Mouse (Mus musculus) embryonic facial prominence, embryonic 15.5 days (tissue): ENCODE results near the gene Tcf12. TPM values are rescaled to one million over a fixed set of nuclear protein-coding genes. Genes with fewer than 3 reads are reported as not detected.

Experiments
- ATAC-seq: fragments of 200-750 bp; cut with Nextera tagmentation; 2 replicates; pipeline ENCODE4 v1.8.0; 2017; ENCODE audit warnings: low read depth, moderate TSS enrichment; ENCODE audit not compliant: insufficient number of reproducible peaks, low FRiP score, low TSS enrichment
- H3K27ac ChIP-seq: fragments of 300-500 bp; sonication (generic); replicated peaks from 2 replicates; pipeline ENCODE4 v1.5.1; 2015; ENCODE audit warnings: mild to moderate bottlenecking, inconsistent platforms
- H3K27me3 ChIP-seq: fragments of 300-500 bp; sonication (generic); 2 replicates; pipeline ENCODE4 v1.6.1; 2015; ENCODE audit warnings: inconsistent platforms
- H3K36me3 ChIP-seq: fragments of 300-500 bp; sonication (generic); 2 replicates; pipeline ENCODE4 v1.6.1; 2015; ENCODE audit warnings: mild to moderate bottlenecking, inconsistent platforms
- H3K4me1 ChIP-seq: fragments of 300-500 bp; sonication (generic); 2 replicates; pipeline ENCODE4 v1.6.1; 2015; ENCODE audit warnings: inconsistent platforms
- H3K4me2 ChIP-seq: fragments of 300-500 bp; sonication (generic); replicated peaks from 2 replicates; pipeline ENCODE4 v1.6.1; 2015; ENCODE audit warnings: mild to moderate bottlenecking, inconsistent platforms
- H3K4me3 ChIP-seq: fragments of 300-500 bp; sonication (generic); replicated peaks from 2 replicates; pipeline ENCODE4 v1.5.1; 2015; ENCODE audit warnings: mild to moderate bottlenecking, inconsistent platforms
- H3K9ac ChIP-seq: fragments of 300-500 bp; sonication (generic); 2 replicates; pipeline ENCODE4 v1.6.1; 2015; ENCODE audit warnings: inconsistent platforms
- H3K9me3 ChIP-seq: fragments of 300-500 bp; sonication (generic); replicated peaks from 2 replicates; pipeline ENCODE4 v1.6.1; 2016; ENCODE audit warnings: inconsistent platforms
- WGBS: fragments of 180-500 bp; shearing (Covaris S2); methylation state at CpG from one replicate; pipeline ENCODE4 v1.1.7; 2015; 5-methylcytosine and 5-hydroxymethylcytosine counted together
- polyA plus RNA-seq: library from polyadenylated mRNA; unstranded; fragments of >200 nt; fragmentation: Nextera tagmentation; extraction: Ambion mirVana; gene quantifications from 2 replicates; pipeline ENCODE4 v1.2.1, GENCODE M21; 2015

The Tcf12 gene
- 104 and 112 TPM in 2 replicates for polyA plus RNA-seq

DNA sequence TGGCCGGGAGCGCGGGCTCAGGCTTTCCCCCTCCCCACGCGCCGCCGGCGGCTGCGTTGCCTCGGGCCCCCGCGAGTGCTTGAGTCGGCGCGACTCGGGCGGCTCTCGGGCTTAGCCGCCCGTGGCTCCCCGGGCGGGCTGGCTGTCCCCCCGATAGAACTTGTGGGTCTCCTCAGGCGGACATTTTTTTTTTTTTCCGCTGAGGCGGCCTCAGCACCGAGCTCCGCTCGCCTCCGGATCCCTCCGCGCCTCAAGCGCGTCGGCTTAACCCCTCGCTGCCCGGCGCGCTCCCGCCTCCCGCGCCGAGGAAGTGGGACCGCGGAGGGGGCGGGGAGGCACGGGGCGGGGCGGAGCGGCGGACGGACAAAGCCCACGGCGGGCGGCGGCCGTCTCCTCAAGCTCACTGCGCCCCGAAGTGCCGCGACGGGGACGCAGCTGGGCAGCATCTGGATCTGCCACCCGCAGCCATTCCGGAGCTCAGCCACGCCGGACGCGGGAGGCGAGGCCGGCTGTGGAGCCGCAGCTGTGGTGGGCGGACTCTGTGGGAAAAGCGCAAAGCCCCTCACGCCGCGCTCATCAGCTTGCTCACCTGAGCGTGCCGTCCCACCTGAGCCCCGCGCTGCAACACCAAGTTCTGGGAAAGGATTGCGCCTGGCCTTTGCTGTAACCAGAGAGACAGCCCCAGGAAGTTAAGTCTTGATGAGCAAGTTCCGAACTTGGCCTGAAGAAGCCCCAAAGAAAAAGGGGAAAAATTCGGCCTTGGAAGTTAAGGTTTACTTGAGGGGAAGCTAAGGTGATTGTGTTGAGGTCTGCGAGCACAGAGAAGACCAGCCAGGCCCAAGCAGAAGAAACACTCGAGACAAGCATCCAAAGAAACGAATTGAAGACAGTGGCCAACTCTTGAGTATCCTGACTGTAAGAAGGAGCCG lies at the start of gene Tcf12:
Gene Tcf12 (minus strand): TSS at position 250 of the 929 bp plus-strand sequence.
- Histone ChIP-seq H3K9ac (peak within 1 kb of the TSS; percentile 100), H3K4me3 (peak within 1 kb of the TSS; percentile 79), H3K9me3 (no peaks in the 10 kb centered on the region), H3K36me3 (peaks cover under 1% of the 10 kb centered on the region; the same call in 1 of the 2 replicates), H3K27ac (peak within 1 kb of the TSS; percentile 98), H3K4me1 (peaks cover 12% of the 10 kb centered on the region; the same call in 1 of the 2 replicates), H3K27me3 (no peaks in the 10 kb centered on the region), H3K4me2 (peak within 1 kb of the TSS; percentile 80)
- WGBS: 2% methylated on average over 88 of the region's 88 CpGs
- ATAC-seq: peak; percentile 92

DNA sequence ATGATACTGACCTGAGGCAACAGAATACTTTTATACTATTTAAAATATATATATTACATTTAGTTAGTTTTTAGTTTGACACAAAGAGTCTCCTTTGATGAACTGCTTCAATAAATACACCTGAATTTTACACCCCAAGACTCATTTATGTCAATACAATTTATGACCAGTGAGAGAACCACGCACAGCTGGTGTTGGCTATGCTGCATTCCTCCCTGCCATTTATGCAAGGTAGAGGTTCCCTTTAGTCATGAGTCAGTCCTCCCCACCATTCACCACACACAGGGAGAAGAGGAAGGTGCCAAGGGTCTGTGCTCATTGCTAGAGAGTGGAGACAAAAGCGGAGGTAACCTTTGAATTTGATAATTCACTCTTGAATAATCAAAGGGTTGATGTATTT lies 46.7 kb upstream of the Tcf12 start:
- Histone ChIP-seq H3K9me3 (no peaks in the 10 kb centered on the region), H3K36me3 (no peaks in the 10 kb centered on the region), H3K9ac (no peak overlapping the region), H3K4me1 (no peaks in the 10 kb centered on the region; the same call in 1 of the 2 replicates), H3K27me3 (no peaks in the 10 kb centered on the region), H3K4me3 (no peak overlapping the region), H3K4me2 (no peak overlapping the region), H3K27ac (no peak overlapping the region)
- ATAC-seq: no peak
- 80% methylated on average over 2 of the region's 2 CpGs for WGBS

DNA sequence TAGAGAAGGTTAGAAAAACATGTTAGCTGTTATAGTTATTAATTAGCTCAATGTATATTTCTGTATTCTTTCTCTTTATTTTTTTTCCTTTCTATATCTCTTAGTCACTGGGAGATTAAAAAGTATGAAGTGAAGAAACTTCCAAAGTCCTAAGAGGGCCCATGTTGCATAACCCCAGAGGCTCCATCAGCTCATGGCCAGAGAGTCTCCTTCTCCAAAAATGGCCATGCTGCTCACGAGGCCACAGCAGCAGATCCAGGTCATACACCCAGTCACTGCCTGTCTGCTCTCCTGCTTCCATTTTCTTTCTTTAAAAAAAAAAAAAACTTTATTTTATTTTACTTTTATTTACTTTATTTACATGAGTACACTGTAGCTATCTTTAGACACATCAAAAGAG lies 45.4 kb upstream of the Tcf12 start:
- Histone ChIP-seq H3K36me3 (no peaks in the 10 kb centered on the region), H3K27me3 (no peaks in the 10 kb centered on the region), H3K27ac (no peak overlapping the region), H3K9ac (no peak overlapping the region), H3K4me1 (no peaks in the 10 kb centered on the region; the same call in 1 of the 2 replicates), H3K4me2 (no peak overlapping the region), H3K9me3 (no peaks in the 10 kb centered on the region), H3K4me3 (no peak overlapping the region)
- 76% methylated on average over 1 of the region's 1 CpGs for WGBS
- no peak for ATAC-seq

DNA sequence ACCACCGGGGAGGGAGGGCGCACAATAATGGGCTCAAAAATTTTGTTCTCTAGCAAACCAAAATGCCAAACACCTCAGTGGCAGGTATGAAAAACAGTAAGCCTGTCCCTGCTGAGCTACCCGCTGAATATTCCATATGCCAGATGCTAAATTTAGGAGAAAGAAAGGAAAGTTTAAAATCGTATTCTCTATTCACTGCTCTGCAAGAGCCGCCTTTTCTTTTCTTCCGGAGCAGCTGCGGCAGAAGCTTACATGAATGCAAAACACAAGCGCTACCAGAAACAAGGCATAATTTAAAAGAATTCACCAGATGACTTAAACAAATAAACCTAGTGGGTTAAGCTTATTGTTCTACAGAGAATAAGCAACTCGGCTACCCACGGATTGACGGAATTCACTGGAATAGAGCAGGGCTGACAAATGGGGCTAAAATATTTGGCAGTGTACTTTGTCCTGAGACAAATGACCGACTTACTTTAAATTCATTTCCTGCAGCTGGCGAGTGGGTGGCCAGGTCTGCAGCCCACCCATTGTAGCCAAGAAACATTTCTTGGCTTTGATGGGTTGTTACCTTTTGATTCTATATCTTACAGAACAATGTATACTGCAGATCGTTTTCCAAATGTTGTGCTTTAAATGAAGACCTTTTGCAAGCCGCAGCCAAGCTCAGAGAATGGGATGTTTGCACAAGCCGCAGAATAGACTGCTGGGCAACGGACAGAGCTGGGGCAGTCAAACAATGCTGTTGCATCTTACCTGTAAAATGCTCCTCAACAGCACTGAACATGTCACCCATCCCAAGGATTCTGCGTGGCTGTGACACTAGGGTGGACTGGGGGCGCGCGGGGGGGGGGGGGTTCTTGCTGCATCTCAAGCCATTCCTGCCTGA lies 43.8 kb upstream of the Tcf12 start:
- H3K4me1 ChIP-seq: no peaks in the 10 kb centered on the region; the same call in 1 of the 2 replicates
- peak overlapping the region; percentile 22 for H3K4me3 ChIP-seq
- no peaks in the 10 kb centered on the region for H3K9me3 ChIP-seq
- no peaks in the 10 kb centered on the region for H3K36me3 ChIP-seq
- H3K4me2 ChIP-seq: peak overlapping the region; percentile 42
- peak overlapping the region; percentile 48; the same call in 1 of the 2 replicates for H3K27ac ChIP-seq
- H3K27me3 ChIP-seq: no peaks in the 10 kb centered on the region
- no peak overlapping the region for H3K9ac ChIP-seq
- no peak for ATAC-seq
- 25% methylated on average over 21 of the region's 21 CpGs for WGBS

DNA sequence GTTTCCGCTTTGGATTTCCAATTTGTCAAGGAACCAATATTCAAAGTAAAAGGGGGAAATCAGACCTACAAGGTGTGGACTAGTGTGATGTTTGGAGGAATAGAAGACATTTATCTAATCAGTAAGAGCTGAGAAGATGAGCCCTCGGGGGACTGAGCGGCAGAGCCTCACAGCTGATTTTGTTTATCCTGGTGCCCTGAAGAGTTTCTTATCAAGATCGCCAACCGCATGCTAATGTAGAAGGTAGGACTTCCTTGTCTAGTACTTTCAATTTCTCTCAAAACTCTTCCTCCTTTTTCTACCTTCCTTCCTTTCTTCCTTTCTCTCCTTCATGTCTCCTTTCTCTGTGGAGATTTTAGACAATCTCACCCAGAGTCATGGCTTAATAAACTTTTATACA lies 32.5 kb upstream of the Tcf12 start:
- WGBS: 78% methylated on average over 5 of the region's 5 CpGs
- H3K27me3 ChIP-seq: no peaks in the 10 kb centered on the region
- H3K4me3 ChIP-seq: no peak overlapping the region
- H3K27ac ChIP-seq: no peak overlapping the region
- H3K4me2 ChIP-seq: no peak overlapping the region
- ATAC-seq: no peak
- no peak overlapping the region for H3K9ac ChIP-seq
- H3K4me1 ChIP-seq: no peaks in the 10 kb centered on the region
- H3K9me3 ChIP-seq: no peaks in the 10 kb centered on the region
- no peaks in the 10 kb centered on the region for H3K36me3 ChIP-seq

DNA sequence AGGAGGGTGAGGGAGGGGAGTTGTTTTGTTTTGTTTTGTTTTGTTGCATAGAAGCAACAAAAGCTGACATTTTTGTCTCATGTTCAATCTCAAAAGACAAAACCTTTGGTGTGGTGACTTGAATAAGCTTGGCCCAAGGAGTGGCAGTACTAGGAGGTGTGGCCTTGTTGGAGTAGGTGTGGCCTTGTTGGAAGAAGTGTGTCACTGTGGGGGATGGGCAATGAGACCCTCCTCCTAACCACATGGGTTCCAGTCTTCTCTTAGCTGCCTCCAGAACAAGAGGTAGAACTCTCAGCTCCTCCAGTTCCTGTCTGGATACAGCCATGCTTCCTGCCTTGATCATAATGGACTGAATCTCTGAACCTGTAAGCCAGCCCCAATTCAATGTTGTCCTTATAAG lies 26.2 kb upstream of the Tcf12 start:
- H3K9ac ChIP-seq: no peak overlapping the region
- no peak for ATAC-seq
- no peak overlapping the region for H3K27ac ChIP-seq
- H3K36me3 ChIP-seq: no peaks in the 10 kb centered on the region
- H3K4me1 ChIP-seq: 0 out of 2 replicates have a peak, but pooled peaks cover 6% of the 10 kb centered on the region
- H3K4me3 ChIP-seq: no peak overlapping the region
- H3K9me3 ChIP-seq: no peaks in the 10 kb centered on the region
- H3K4me2 ChIP-seq: no peak overlapping the region
- no peaks in the 10 kb centered on the region for H3K27me3 ChIP-seq

DNA sequence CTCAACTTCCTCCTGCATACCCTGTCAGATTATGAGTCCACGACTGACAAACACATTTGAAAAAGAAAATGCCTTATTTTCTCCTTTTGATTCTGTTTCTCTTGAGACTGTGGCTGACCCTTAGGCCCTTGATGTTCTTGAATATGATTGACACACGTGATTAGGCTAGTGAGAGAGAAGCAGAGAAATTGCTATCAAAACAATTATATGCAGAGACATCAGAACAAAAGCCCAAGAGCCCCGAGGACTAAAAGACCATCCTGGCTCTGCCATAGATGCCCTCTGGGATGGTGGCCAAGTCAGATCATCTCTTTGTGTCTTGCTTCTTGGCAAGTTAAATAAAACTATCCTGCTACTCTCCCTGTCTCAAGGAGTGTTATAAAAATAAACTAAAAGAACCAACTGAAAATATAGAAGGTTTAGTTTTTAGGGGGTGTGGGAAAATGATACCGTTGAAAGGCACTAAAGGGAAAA lies 22.1 kb upstream of the Tcf12 start:
- Histone ChIP-seq H3K4me1 (peaks cover 17% of the 10 kb centered on the region; the same call in 1 of the 2 replicates), H3K4me3 (peak overlapping the region; percentile 66), H3K9ac (no peak overlapping the region), H3K27me3 (no peaks in the 10 kb centered on the region), H3K36me3 (no peaks in the 10 kb centered on the region), H3K27ac (peak overlapping the region; percentile 95), H3K9me3 (no peaks in the 10 kb centered on the region), H3K4me2 (peak overlapping the region; percentile 79)
- 39% methylated on average over 4 of the region's 4 CpGs for WGBS
- no peak for ATAC-seq

DNA sequence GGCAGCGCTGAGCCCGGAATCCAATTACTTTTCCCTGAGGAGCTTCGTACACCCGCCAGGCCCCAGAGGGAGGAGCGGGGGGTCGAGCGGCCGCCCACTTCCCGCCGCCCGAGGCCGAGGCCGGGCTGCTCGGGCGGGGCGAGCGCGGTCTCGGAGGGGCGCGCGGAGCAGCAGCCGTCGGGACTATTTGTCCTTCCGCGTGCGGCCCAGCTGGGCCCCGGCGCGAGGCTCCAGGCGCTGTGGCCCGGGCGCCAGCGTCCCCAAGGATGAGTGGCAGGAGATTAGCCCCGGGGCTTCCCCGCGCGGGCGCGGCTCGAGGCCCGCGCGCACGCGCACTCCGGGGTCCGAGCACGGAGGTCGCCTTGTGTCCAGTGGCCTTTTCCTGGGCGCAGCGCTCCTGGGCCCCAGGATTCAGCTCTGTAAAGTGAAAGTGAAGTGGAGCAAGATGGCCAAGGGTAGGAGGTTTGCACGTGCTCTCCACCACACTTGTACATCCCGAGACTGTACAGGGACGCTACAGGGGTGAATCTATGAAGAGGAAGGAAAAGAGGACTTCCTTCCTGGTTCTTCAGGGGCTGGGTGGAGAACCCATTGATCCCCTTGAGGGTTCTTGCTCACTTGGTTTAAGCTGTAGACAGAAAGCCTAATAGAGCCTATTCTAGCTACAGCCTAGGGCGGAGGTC lies 21.6 kb upstream of the Tcf12 start:
- peak overlapping the region; percentile 95 for H3K27ac ChIP-seq
- H3K4me1 ChIP-seq: peaks cover 17% of the 10 kb centered on the region; the same call in 1 of the 2 replicates
- peak overlapping the region; percentile 79 for H3K4me2 ChIP-seq
- no peaks in the 10 kb centered on the region for H3K36me3 ChIP-seq
- H3K27me3 ChIP-seq: no peaks in the 10 kb centered on the region
- no peaks in the 10 kb centered on the region for H3K9me3 ChIP-seq
- peak; percentile 94 for ATAC-seq
- H3K9ac ChIP-seq: peak overlapping the region; percentile 58
- peak overlapping the region; percentile 66 for H3K4me3 ChIP-seq
- WGBS: 1% methylated on average over 56 of the region's 56 CpGs

DNA sequence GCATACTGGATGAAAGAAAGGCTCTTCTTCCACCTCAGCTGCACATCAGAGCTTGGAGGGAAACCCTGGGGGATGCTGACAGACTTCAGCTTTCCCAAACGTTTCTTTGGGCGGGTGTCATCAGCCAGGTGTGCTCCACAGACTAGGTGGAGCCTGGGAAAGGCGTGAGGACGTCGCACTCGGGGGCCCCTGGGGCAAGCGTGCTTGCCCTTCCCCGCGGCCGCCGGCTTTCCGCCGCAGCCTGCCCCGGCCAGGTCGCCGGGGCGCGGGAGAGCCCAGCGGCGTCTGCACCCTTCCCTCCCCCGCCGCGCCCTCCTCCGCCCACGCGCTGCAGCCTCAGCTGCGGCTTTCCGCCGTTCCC lies 21.0 kb upstream of the Tcf12 start:
- Histone ChIP-seq H3K27ac (peak overlapping the region; percentile 95), H3K9ac (peak overlapping the region; percentile 58), H3K4me2 (peak overlapping the region; percentile 79), H3K27me3 (no peaks in the 10 kb centered on the region), H3K9me3 (no peaks in the 10 kb centered on the region), H3K4me1 (peaks cover 17% of the 10 kb centered on the region; the same call in 1 of the 2 replicates), H3K36me3 (no peaks in the 10 kb centered on the region), H3K4me3 (peak overlapping the region; percentile 66)
- no peak for ATAC-seq
- WGBS: under 1% methylated on average over 24 of the region's 29 CpGs

DNA sequence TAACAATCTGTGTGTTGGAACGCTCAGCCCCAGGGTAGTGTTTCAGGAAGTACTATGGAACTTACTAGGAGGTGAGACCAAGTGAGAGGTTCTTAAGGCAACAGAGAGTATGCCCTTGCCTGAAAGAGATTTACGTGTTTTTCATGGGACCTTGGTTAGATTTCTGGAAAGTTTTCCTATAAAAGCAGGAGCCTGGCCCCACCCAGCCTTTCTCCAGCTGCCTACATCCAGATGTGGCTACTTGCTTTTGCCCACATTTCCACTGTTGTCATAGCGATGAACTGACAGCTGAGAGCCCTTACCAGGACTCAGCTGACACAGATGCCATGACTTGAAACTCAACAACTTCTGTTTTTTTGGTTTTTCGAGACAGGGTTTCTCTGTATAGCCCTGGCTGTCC lies 18.2 kb upstream of the Tcf12 start:
- H3K4me2 ChIP-seq: no peak overlapping the region
- ATAC-seq: no peak
- WGBS: 57% methylated on average over 4 of the region's 4 CpGs
- H3K27ac ChIP-seq: no peak overlapping the region
- H3K36me3 ChIP-seq: no peaks in the 10 kb centered on the region
- no peaks in the 10 kb centered on the region for H3K27me3 ChIP-seq
- H3K4me3 ChIP-seq: no peak overlapping the region
- H3K4me1 ChIP-seq: peaks cover 17% of the 10 kb centered on the region; the same call in 1 of the 2 replicates
- no peak overlapping the region for H3K9ac ChIP-seq
- no peaks in the 10 kb centered on the region for H3K9me3 ChIP-seq
